Mouse (Mus musculus): Measurements from ENCODE around the gene Mief1. TPM values are rescaled to one million over a fixed set of nuclear protein-coding genes. Genes with fewer than 3 reads are reported as not detected.

The Mief1 gene
- polyA plus RNA-seq (2012; rRNA removed): 14.9 and 15.6 TPM in 2 replicates

DNA sequence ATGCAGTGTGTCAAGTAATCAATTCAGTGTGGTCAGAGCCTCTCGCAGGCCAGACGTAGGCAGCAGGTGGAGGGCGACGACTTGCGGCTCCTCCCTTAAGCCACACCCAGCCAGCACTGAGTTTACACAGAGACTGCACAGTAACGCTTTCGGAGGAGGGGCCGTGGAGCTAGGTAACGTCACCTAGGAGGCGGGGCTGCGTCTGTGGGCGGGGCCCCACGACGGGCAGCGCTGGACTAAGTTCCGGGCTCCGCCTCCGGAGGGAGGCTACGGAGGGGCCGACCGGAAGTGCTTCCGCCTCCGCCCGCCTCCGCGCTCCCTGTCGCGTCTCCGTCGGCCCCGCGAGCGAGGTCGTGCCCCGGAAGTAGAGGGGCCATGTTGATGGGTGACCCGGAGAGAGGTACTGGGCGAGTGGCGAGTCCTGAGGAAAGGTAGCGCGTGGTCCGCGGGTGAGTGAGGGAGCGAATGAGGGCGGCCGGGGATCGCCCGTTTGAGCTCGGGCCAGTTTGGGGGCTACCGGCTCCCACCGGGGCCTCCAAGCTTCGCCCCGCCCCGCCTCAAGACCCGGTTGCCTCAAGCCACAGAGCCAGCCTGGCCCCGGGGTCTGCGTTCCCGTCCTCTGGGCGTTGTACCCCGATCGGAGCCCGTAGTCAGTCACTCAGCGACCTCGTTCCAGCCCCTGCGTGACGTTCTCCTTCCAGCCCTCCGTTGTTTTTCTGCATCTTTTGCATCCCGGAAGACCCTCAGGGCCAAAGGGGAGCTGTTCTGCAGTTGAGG lies at the start of gene Mief1:
Mief1 (plus strand) TSS at position 286 of the 777 bp plus-strand sequence.
- DNase-seq (ENCODE audit: extremely low spot score in 1 of 2, low spot score in 1 of 2): peak; percentile 95 to 98

DNA sequence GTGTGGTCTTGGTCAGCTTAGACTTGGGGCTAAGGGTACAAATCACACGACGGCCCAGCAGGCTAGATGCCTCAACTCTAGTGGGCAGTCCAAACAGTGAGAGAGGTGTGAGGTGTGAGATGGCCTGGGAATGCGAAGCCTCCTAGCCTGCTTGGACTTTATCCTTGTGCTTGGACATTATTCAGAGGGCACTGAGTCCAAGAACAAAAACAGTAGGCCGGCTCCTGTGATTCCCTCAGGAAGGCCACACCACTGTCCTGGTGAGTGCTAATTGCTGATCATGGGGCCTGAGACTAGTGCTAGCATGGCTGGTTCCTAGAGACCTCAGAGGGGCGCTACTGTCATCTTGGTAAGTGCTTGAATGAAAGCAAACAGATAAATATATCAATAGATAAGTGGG lies 44.9 kb upstream of the Mief1 start:
- DNase-seq (ENCODE audit: extremely low spot score in 1 of 2, low spot score in 1 of 2): no peak

DNA sequence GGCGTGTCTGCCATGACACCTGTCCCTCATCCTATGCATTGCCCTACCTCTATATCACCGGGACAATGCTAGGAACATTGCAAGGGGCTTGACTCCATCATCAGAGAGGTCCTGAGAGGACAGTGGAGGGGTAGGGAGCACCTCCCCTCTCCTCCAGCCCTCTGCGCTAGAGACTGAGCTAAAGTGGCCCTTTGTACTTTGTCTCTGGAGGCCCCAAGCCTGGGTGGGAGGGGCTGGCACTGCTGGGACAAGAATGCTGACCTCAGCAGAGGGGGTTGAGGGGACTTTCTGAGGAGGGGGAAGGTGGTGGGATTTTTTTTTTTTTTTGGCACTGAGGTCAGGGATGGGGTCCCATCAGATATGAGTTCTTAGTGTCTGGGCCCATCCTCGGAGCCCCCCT lies 43.7 kb upstream of the Mief1 start:
- DNase-seq (ENCODE audit: extremely low spot score in 1 of 2, low spot score in 1 of 2): no peak

DNA sequence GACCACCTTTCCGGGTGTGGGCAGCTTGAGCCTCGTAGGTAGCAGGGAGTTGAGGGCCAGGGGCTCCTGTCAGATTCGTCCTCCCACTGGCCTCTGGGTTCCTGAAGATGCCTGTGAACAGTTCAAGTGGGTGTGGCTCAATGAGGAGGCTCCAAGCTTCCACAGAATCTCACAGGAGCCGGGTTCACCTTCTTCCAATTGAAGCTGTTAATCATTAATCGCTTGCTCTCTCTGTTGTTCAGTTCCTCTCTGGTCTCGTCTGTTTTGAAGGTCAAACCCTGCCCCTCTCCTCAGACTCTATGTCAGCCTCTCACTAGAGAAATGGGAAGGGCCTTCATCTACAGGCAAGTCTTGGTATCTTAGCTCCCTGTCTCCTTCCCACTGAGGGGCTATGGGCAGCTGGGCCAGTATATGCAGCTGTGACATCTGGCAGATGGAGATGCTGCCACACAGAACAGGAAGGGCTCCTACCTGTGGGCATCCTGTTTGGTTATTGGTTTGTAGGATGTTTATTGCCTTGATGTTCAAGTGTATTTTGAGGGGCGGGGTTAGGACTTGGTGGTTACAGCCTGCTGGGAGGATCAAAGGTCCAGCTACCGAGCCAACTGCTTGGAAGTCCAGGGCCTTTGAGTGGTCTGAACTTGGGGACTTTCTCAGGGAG lies 42.1 kb upstream of the Mief1 start:
- no peak for DNase-seq (ENCODE audit: extremely low spot score in 1 of 2, low spot score in 1 of 2)

DNA sequence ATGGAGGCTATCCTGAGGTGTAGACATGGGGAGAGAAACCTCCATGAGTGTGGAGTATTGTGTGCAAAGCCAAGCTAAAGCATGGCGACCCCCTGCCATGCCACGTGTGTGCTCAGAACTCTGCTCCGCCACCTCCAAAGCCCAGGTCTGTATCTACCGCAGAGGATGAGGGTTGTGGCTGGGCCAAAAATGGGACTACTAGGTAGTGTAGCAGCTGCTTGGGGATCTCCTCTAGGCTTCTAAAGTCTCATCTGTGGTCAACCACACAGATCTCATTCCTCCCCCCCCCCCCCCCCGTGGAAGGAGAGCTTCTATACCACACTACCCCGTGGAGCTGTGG lies 41.6 kb upstream of the Mief1 start:
- DNase-seq (ENCODE audit: extremely low spot score in 1 of 2, low spot score in 1 of 2): no peak

DNA sequence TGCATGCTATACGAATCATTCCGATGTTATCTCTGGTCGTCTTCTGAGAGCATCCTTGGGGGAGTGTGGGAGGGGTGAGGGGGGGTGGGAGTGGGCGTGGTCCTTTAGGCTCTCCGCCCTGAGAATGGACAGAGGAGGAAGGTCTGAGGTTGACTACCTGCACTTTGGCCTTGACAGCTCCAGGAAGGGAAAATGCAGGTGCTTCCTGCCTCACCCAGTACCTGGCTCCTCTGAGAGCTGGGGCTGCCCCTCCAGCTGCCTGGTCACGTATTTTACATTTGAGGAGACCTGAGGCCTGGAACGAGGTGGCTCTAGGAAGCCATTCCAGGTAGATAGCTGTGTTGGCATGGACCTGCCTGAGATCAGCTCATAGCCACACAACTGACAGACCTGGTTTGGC lies 41.0 kb upstream of the Mief1 start:
- DNase-seq (ENCODE audit: extremely low spot score in 1 of 2, low spot score in 1 of 2): no peak

DNA sequence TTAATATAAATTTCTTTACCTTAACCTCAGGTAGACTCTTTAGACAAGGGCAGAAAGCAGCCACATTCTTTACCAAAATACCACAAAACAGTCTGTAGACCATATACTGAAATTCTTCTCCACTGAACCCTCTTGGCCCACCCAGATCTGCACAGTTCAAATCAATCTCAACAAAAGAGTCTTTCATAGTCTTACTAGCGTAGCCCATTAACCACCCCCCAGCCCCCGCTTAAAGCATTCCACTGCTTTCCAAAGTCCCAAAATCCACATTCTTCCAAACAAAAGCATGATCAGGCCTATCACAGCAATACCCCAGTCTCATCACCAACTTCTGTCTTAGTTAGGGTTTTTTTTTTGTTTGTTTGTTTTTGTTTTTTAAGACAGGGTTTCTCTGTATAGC lies 34.3 kb upstream of the Mief1 start:
- DNase-seq (ENCODE audit: extremely low spot score in 1 of 2, low spot score in 1 of 2): no peak

DNA sequence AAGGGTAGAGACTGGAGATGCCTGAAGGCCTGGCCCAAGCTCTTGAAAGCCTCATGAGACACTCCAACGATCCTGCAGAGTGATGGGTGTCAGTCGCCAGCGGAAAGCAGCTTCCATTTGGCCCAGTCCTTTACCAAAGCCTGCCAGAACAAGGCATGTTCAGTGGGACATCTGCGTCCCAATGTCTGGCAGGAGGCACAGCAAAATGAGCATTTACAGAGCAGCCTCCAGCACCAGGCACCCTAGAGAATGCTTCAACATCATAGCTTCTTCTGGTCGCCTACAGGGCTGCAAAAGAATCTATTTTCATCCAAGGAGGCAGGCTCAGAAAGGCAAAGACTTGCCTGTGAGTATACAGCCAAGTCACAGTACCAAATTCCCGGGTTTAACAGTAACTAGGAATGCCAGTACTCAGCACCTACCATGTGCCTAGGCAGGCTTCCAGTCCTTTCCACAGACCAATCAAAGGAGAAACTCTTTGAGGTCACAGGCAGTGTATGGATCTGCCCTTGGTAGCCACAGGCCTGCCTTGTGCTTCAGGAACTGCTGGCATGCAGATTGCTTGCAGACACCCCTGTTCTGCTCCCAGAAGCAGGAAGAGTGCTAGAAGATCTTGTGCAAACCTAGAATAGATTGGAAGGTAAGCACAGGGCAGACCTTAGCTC lies 31.6 kb upstream of the Mief1 start:
- peak; percentile 60 to 65 for DNase-seq (ENCODE audit: extremely low spot score in 1 of 2, low spot score in 1 of 2)

DNA sequence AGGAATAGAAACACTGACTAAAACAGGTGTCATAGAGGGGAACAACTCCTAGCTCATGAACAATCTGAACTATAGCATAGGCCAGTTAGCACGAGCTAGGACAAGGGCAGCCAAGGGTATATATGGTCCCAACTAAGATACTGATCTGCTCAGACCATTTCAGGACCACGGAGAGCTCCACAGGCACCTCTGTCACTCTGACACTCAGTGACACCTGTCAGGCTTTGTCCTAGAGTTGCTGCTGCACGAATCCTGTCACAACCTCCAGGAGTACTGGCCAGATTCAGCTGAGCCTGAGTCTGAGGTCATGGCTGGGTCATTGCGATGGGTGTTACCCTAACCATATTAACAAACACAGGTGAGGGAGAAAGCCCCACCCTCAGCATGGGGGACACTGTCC lies 30.4 kb upstream of the Mief1 start:
- DNase-seq (ENCODE audit: extremely low spot score in 1 of 2, low spot score in 1 of 2): no peak

DNA sequence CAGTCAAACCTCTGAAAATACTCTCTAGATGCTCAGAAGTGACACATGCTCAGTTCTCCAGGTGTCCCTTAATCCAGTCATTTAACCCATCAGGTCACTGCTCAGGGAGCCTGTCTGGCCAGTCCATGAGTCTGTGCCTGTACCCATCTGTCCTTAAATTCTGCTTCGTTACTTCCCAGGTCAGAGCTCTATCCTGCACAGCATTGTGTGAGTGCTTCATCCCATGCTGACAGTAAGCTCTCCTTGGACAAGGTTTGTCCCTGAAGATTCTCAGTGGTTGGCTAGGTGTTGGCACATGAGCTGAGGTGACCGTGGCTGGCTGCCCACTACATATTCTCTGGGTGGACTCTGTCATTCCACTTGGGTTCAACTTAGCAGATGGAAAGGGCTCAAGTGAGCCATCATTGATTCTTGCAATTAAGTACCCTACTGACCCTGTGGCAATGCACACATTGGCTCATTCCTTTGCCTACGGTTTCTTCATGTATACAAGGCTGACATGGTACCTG lies 27.7 kb upstream of the Mief1 start:
- no peak for DNase-seq (ENCODE audit: extremely low spot score in 1 of 2, low spot score in 1 of 2)

DNA sequence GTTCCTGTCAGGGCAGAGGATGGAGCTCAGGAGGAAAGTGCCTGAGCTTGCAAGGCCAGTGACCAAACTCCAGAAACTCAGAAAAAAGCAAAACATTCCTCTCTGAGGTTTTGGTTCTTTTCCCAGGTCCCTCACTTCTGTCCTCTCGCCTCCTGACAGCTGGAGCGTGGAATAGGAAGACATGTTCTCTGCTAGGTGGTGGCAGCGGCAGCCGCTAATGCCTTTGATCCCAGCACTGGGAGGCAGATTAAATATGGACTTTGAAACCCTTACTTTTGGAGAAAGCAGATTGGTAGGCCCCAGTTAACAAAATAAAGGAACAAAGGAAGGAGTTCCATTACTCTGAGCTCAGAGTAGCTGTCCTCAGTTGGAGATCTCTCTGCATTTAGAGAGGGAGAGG lies 25.4 kb upstream of the Mief1 start:
- DNase-seq (ENCODE audit: extremely low spot score in 1 of 2, low spot score in 1 of 2): no peak

DNA sequence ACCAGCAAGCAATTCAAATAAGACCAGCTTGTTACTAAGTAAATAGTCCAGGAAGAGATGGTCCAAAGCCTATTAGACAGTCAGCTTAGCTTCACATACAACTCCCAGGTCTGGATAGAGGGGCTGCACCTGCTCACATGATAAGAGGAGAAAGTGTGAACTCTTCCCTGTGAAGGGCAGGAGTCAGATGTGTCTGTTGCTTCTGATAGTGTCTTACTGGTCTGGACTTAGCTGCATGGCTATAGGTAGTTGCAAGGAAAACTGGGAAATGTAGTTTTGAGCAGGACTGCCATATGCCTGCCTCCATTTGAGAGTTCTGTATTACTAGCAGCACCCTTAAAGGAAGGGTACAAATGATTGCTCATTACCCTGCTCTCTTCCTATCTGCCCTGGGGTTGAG lies 20.1 kb upstream of the Mief1 start:
- no peak for DNase-seq (ENCODE audit: extremely low spot score in 1 of 2, low spot score in 1 of 2)

DNA sequence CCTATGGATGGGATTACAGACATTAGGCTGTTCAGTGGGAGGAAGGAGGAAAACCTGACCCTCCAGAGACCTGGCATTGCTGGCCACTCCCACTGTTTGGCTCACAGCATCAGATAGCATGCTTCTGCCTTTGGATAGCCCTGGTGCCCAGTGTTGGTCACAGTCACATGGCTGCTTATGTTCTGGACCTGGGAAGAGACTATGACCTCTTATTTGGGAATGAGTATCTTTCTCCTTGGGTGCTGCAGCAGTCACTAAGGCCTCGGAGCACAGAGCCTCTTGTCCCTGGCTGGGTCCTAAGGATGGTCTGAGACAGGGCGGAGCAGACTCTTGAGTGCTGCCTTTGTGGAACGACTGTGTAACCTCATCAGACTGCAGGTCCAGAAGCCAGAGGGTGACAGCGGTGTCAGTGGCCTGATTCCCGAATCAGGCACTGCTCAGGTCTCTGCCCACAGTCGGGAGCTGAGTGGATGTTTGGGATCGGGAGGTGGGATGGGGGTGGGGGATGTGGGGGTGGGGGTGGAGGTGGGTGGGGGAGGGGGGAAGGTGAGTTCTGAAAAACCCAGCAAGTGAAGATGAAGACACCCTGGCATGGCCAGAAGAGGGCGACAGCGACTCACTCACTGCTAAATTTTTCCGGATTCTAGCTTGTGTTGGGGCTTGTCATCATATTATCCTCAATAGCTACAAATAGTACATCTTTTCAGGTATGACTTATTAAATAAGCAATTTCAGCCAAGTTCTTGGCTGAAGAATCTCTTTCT lies 17.9 kb upstream of the Mief1 start:
- peak in 1 of 2 experiments; percentile 67 for DNase-seq (ENCODE audit: extremely low spot score in 1 of 2, low spot score in 1 of 2)

DNA sequence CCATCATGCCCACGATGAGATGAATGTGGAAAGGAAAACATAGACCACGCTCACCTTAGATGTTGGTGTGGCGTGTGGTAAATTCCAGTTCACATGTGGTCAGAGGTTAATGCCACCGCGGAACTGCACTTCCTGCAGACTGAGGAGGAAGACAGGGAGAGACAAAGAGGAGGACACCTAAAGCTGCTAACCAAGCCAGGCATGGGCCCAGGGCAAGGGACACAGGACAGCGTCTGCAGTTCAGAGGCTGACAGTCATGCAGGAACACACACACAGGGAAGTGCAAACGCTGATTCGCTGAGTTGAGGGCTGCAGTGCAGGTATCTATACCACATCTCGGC lies 17.4 kb upstream of the Mief1 start:
- no peak for DNase-seq (ENCODE audit: extremely low spot score in 1 of 2, low spot score in 1 of 2)

DNA sequence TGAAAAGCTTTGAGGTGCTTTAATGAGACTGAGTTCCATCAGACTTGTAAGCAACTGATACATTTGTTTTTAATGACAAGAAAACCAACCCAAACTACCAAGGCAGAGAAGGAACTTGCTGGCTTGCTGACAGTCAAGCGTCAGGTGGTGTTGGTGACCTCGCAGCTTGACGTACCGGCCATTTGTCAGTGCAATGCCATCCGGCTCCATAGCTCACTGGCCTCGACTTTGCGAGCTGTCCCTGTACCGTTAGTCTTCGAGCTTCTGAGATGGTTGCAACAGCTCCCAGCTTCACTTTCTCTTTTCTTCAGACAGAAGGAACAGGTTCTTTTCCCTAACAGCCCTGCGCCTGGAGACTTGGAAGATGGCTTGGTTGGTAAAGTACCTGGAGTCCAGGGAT lies 16.3 kb upstream of the Mief1 start:
- DNase-seq (ENCODE audit: extremely low spot score in 1 of 2, low spot score in 1 of 2): no peak

DNA sequence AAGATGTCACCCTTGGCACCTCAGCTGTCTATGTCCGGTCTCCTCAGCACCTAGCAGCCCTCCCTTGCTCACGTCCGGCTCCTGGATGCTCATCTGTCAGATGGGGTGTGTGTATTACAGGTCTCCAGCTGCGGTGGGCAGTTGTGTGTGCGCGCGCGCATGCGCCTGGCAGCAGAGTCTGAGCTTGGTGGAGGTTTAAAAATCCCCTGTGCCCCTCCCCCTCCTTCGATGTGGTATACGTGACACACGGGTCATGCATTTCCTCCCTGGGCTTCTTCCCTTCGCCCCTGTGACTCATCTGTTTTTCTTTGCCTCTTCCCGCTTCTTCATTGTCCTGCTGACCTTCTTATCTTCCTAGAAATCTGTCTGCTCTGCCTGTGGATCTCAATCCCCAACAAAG lies 14.6 kb upstream of the Mief1 start:
- DNase-seq (ENCODE audit: extremely low spot score in 1 of 2, low spot score in 1 of 2): no peak

DNA sequence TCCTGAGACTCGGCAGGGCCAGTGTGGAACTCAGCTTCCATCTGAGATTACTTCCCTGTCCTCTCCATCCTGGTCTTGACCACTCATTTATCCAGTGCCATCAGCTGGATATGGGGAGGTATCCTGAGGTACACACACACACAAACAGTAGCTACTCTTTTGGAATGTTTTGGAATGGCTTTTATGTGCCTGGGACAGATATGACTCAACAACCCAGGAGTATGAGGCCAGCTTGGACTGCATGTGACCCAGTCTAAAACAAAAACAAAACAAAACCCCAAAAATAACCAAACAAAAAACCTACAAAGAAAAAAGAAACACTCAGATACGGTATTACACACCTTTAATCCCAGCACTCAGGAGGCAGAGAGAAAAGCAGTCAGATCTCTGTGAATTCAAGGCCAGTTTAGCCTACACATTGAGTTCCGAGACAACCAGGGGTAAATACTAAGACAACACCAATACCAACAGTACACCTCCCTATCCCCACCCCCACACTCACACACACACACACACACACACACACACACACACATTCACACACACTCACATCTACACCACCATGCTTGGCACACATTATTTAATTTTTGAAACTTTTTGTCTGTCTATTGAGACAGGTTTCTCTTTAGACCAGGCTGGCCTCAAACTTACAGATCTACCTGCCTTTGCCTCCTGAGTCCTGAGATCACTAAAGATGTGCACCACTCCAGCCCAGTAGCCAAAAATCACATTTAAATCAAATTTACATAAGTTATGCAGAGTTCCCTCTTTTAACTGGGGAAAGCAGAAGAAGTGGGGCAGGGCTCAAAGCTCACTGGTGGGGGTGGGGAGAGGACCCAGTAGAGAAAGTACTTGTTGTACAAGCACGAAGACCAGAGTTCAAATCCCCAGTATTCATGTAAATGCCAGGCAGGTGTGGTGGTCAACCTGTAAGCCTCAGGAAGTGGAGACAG lies 13.8 kb upstream of the Mief1 start:
- DNase-seq (ENCODE audit: extremely low spot score in 1 of 2, low spot score in 1 of 2): no peak

DNA sequence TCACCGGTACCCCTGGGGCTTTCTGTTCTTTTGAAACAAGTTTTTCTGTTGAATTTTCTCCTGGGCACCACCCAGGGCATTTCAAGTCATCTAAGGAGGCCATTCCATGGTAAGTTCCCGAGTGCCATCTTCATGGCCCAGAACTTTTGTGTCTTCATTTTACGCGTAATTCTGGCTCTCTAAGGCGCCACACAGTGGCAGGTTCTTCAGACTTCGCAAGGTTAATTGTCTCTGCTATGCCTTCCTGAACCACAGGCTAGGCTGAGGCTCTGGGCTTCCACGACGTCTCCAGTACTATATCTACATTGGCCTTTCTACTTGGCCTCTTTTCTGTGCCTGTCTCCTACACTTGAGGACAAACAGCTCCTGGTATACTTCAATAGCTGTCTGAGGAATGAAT lies 12.8 kb upstream of the Mief1 start:
- DNase-seq (ENCODE audit: extremely low spot score in 1 of 2, low spot score in 1 of 2): no peak

DNA sequence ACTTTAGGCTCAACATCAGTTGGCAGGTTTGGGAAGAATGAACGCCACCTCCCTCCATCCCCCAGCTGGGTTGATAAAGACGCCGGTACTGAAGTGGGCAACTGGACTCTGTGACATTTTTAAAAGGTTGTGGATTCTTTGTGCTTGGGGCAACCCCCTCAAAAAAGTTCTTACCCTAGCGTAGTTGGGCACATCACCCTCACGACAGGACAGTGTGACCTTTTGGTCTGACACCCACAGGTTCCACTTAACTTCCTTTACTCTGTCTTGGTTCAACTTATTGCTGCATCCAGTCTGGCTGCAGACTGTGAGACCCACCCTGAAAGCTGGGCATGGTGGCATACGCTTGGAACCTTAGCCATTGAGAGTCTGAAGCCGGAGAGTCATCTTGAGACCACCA lies 10.1 kb upstream of the Mief1 start:
- no peak for DNase-seq (ENCODE audit: extremely low spot score in 1 of 2, low spot score in 1 of 2)

DNA sequence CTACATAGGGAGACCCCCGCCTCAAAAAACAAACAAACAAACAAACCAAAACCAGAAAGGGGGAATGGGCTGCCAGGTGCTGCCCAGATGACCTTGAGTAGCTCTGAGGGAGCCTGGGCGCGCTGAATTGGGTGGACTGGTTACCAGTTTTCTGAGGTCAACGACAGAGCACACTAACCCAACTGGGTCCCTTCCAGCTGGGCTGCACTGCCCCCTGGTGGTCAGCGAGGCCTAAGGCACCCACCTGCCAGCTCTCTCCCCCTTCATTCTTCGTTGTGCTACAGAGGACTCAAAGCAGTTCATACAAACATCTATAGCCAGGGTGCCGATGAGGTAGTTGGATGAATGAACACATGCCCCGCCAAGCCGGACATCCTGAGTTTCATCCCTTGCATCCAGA lies 8.6 kb upstream of the Mief1 start:
- DNase-seq (ENCODE audit: extremely low spot score in 1 of 2, low spot score in 1 of 2): peak in 1 of 2 experiments; percentile 59
